Mouse (Mus musculus): Measurements from ENCODE around the gene Shisa3. TPM values are rescaled to one million over a fixed set of nuclear protein-coding genes. Genes with fewer than 3 reads are reported as not detected.

The Shisa3 gene
- polyA plus RNA-seq, 1 experiment from 2014 or later, result 1.8 TPM

DNA sequence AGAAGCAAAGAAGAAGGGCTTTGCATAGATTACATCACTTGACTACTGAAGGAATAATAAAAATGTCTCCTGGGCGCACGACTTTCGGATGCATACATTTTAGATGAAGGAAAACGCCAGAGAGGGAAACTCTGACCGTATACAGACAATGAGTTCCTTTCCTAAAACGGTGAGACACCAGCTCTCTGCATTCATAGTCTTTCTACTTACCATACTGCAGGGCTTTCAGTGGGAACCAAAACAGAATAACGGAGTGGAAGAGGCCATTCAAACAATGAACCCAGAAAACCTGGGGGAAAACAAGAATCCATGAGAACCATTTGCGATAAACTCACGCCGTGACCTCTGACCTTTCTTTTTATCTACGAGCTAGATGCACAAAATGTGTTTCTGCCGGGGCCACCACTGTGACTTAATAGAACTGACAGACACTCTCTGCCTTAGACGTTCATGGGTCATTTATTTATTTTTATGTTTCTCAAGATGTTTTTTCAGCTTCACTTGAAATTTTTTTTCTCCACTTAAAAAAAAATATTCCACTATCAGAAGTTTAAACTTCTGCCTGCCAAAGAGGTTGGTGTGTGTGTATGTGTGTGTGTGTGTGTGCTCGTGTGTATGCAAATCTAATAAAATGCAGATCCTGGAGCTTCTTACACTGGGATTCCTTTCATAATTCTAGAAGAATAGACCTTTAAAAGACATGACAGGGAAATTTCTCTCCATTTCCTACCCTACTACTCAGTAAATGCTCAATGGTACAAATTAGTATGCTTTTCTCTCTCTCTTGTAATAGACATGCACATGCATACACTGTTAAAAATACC is 48.2 kb downstream of the Shisa3 start:
- no peak overlapping the region for H3K9ac ChIP-seq
- no peak overlapping the region for H3K4me2 ChIP-seq
- no peak overlapping the region for H3K4me3 ChIP-seq (replicated peaks)
- 86% methylated on average over 14 of the region's 14 CpGs for WGBS (ENCODE audit: insufficient replicate concordance)
- no peaks in the 10 kb centered on the region for H3K4me1 ChIP-seq (replicated peaks)
- ATAC-seq (ENCODE audit: low read depth) (no peak), DNase-seq (no peak)
- H3K9me3 ChIP-seq (replicated peaks), result no peaks in the 10 kb centered on the region
- H3K27me3 ChIP-seq, result no peaks in the 10 kb centered on the region
- H3K27ac ChIP-seq, result no peak overlapping the region
- H3K36me3 ChIP-seq, result peaks cover 75% of the 10 kb centered on the region

DNA sequence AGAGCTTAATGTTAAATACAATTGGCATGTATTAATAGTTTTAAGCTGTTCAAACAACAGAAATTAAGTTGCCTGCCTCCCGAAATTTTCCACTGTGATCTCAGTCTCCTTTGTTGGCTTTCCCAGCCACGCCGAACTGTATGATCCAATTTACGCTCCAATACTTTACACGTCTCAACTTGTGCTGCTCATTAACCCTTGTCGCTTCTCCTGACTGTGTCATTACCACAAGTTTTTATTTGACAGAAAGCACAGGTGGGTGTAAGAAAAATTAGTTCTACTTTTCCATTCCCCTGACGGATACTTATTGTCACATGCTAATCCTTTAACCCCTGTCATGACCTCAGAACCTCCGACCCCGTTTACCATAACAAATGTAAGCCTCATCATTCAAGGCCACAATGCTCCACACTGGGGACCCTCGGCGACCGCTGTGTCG is 49.2 kb downstream of the Shisa3 start:
- Histone ChIP-seq H3K4me2 (no peak overlapping the region), H3K36me3 (peaks cover 73% of the 10 kb centered on the region), H3K9ac (no peak overlapping the region), H3K4me1 (replicated peaks) (no peaks in the 10 kb centered on the region), H3K27ac (no peak overlapping the region), H3K4me3 (replicated peaks) (no peak overlapping the region), H3K27me3 (no peaks in the 10 kb centered on the region), H3K9me3 (replicated peaks) (no peaks in the 10 kb centered on the region)
- no peak for DNase-seq
- WGBS (ENCODE audit: insufficient replicate concordance), result 87% methylated on average over 13 of the region's 13 CpGs
- no peak for ATAC-seq (ENCODE audit: low read depth)

DNA sequence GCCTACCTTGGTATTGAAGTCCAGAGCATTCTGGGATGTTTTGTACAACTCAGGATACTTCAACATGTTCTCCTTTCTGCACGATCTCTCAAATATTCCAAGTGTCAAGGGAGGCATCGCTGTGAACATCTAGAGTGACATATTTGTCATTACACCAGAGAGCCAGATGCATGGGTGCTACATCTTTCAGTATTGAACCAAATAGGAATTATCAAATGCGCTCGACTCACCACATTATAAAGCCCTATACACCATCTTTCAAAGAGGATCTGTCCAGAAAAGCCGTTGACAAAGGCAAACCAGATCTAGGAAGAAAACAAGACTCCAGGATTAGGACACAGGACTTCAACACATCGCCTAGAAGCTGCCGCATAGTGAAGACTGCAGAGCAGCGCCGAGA is 52.2 kb downstream of the Shisa3 start:
- ATAC-seq (ENCODE audit: low read depth), result no peak
- WGBS (ENCODE audit: insufficient replicate concordance), result 93% methylated on average over 9 of the region's 9 CpGs
- Histone ChIP-seq H3K27ac (no peak overlapping the region), H3K27me3 (no peaks in the 10 kb centered on the region), H3K4me2 (no peak overlapping the region), H3K36me3 (peaks cover 70% of the 10 kb centered on the region), H3K4me1 (replicated peaks) (no peaks in the 10 kb centered on the region), H3K4me3 (replicated peaks) (no peak overlapping the region), H3K9me3 (replicated peaks) (no peaks in the 10 kb centered on the region), H3K9ac (no peak overlapping the region)
- DNase-seq, result no peak

DNA sequence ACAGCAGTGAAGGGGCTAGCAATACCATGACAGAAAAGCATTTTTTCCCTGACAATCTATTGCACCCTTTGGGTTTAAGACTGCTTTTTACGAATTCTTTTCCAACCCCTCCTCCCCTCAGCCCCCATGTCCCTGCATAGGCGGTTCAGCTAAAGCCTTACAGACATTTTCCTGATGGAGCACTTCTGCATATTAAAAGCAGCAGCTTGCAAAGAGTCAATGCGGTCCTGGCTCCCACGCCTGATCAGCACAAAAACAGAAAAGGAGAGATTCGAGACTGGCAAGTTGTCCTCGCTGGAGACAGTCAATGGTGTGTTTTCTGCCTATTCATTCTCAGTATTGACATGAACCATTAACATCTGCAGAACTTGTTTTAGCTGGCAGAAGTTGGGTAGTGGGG is 55.0 kb downstream of the Shisa3 start:
- Histone ChIP-seq H3K4me3 (replicated peaks) (no peak overlapping the region), H3K27me3 (no peaks in the 10 kb centered on the region), H3K9ac (no peak overlapping the region), H3K9me3 (replicated peaks) (no peaks in the 10 kb centered on the region), H3K27ac (no peak overlapping the region), H3K4me1 (replicated peaks) (no peaks in the 10 kb centered on the region), H3K4me2 (no peak overlapping the region), H3K36me3 (peaks cover 74% of the 10 kb centered on the region)
- no peak for DNase-seq
- WGBS (ENCODE audit: insufficient replicate concordance), result 76% methylated on average over 6 of the region's 6 CpGs
- ATAC-seq (ENCODE audit: low read depth), result no peak

DNA sequence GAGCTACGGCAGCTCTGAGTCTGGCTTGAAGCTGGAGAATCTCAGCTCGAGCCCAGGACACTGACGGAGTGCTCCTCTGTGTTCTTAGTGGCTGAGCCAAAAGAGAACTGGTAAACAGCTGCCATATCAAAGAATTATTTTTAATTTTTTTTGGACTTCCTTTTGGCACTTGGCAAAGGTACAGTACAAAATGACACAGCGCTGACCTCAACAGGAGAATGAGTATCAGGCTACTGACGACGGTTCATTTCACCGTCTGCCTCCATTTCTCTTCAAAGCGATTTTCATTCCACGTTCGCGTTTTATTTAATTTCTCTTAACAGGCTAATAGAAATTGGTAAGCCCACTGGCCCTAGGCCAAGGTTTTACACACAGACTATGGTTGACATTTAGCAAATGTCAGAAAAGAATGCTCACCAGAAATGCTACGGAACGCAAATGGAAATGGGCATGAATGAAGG is 61.8 kb downstream of the Shisa3 start:
- Histone ChIP-seq H3K9ac (no peak overlapping the region), H3K27me3 (no peaks in the 10 kb centered on the region), H3K9me3 (replicated peaks) (no peaks in the 10 kb centered on the region), H3K4me2 (no peak overlapping the region), H3K4me1 (replicated peaks) (no peaks in the 10 kb centered on the region), H3K27ac (no peak overlapping the region), H3K4me3 (replicated peaks) (no peak overlapping the region), H3K36me3 (peaks cover 80% of the 10 kb centered on the region)
- 86% methylated on average over 13 of the region's 13 CpGs for WGBS (ENCODE audit: insufficient replicate concordance)
- no peak for ATAC-seq (ENCODE audit: low read depth)
- no peak for DNase-seq

DNA sequence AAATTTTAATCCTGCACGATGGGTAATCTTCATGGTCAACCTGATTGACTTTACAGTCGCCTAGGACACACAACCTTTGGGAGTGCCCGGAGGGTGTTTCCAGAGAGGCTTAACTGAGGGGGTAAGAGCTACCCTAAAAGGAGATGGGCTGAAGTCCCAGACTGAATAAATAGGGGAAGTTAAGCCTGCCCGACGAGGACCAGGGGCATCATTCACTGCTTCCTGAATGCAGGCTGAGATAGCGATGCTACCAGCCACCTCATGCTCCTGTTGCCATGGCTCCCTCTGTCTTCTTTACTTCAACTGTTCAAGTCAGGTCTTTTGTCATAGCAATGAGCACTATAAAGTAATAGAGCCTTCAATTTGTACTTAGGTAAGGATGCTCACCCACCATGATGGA is 62.5 kb downstream of the Shisa3 start:
- DNase-seq, result no peak
- 56% methylated on average over 6 of the region's 6 CpGs for WGBS (ENCODE audit: insufficient replicate concordance)
- Histone ChIP-seq H3K4me1 (replicated peaks) (no peaks in the 10 kb centered on the region), H3K27me3 (no peaks in the 10 kb centered on the region), H3K9ac (no peak overlapping the region), H3K4me3 (replicated peaks) (no peak overlapping the region), H3K4me2 (no peak overlapping the region), H3K9me3 (replicated peaks) (no peaks in the 10 kb centered on the region), H3K27ac (no peak overlapping the region), H3K36me3 (peaks cover 81% of the 10 kb centered on the region)
- no peak for ATAC-seq (ENCODE audit: low read depth)

DNA sequence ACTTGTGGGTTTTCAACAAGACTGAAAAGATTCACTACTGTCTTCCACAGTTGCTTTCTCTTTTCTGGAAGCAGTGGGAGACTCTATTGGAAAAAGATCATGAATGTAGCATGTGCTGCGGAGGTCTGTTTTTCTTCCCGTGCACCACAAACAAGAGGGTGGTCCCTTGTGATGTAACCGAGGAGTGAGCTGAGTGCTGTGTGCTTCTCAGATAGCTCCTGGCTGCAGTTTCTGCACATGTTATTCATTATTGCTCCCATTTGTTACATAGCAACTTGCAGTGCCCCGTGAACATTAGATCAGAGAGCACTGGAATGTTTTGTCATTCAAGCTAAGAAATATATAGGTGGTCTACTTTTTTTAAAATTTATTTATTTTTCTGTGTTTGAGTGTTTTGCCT is 65.3 kb downstream of the Shisa3 start:
- Histone ChIP-seq H3K36me3 (peaks cover 82% of the 10 kb centered on the region), H3K9me3 (replicated peaks) (no peaks in the 10 kb centered on the region), H3K27ac (no peak overlapping the region), H3K4me3 (replicated peaks) (no peak overlapping the region), H3K4me2 (no peak overlapping the region), H3K4me1 (replicated peaks) (no peaks in the 10 kb centered on the region), H3K9ac (no peak overlapping the region), H3K27me3 (no peaks in the 10 kb centered on the region)
- ATAC-seq (ENCODE audit: low read depth) (no peak), DNase-seq (no peak)
- 82% methylated on average over 4 of the region's 4 CpGs for WGBS (ENCODE audit: insufficient replicate concordance)

Small RNA genes within 50 kb of the gene (microRNA-seq; reads per million reads assigned to microRNA genes)
- not detected for gene Gm23617

Other genes with a start within 250 kb of the Shisa3 start
- gene Bend4, start 179.6 kb upstream of the Shisa3 start, polyA plus RNA-seq (2015; fragmentation: Nextera tagmentation; extraction: Ambion mirVana), result 0.81 and 1.0 TPM in 2 replicates
- gene Atp8a1, start 239.6 kb downstream of the Shisa3 start, polyA plus RNA-seq (2015; fragmentation: Nextera tagmentation; extraction: Ambion mirVana), result 45.2 and 47.2 TPM in 2 replicates

Measured in liver, embryonic 13.5 days (tissue).